Mouse (Mus musculus) heart, embryonic 14.5 days (tissue): Measurements from ENCODE around the gene Nsmf. TPM values are rescaled to one million over a fixed set of nuclear protein-coding genes. Genes with fewer than 3 reads are reported as not detected.

Source experiments
- ATAC-seq: fragments of 200-750 bp; cut with Nextera tagmentation; 2 replicates; pipeline ENCODE4 v1.8.0; 2017; ENCODE audit warnings: low read depth, moderate TSS enrichment; ENCODE audit not compliant: insufficient number of reproducible peaks, insufficient read depth, low FRiP score
- H3K27ac ChIP-seq, 2 experiments: fragments of 200-500 bp in 1 of 2; fragments of 300-500 bp in 1 of 2; sonication (generic) in 1 of 2; replicated peaks in 1 of 2; 2 replicates each; pipeline ENCODE4 v1.5.1; 2012 to 2014; ENCODE audit warnings: low read depth in 2 of 2, low read length in 2 of 2, control low read depth in 1 of 2, mild to moderate bottlenecking in 1 of 2, mixed read lengths in 1 of 2; ENCODE audit not compliant: control insufficient read depth in 1 of 2, insufficient read depth in 1 of 2
- H3K27me3 ChIP-seq: fragments of 300-500 bp; sonication (generic); 2 replicates; pipeline ENCODE4 v1.6.1; 2014; ENCODE audit warnings: mild to moderate bottlenecking, low read length, control low read depth; ENCODE audit not compliant: control insufficient read depth, insufficient read depth
- H3K36me3 ChIP-seq: fragments of 300-500 bp; sonication (generic); 2 replicates; pipeline ENCODE4 v1.6.1; 2014; ENCODE audit warnings: mild to moderate bottlenecking, control low read depth, low read length, mixed read lengths; ENCODE audit not compliant: control insufficient read depth, insufficient read depth
- H3K4me1 ChIP-seq, 2 experiments: fragments of 200-500 bp in 1 of 2; fragments of 300-500 bp in 1 of 2; sonication (generic) in 1 of 2; 2 replicates each; pipeline ENCODE4 v1.6.1; 2012 to 2014; ENCODE audit warnings: low read length in 2 of 2, control low read depth in 1 of 2, mixed read lengths in 1 of 2; ENCODE audit not compliant: control insufficient read depth in 2 of 2, insufficient read depth in 2 of 2
- H3K4me2 ChIP-seq: fragments of 300-500 bp; sonication (generic); 2 replicates; pipeline ENCODE4 v1.6.1; 2014; ENCODE audit warnings: mild to moderate bottlenecking, low read length
- H3K4me3 ChIP-seq, 2 experiments: fragments of 200-500 bp in 1 of 2; fragments of 300-500 bp in 1 of 2; sonication (generic) in 1 of 2; 2 replicates each; pipeline ENCODE4 v1.5.1; 2012 to 2014; ENCODE audit warnings: low read length in 2 of 2, mild to moderate bottlenecking in 2 of 2, control low read depth in 1 of 2, low read depth in 1 of 2, moderate library complexity in 1 of 2; ENCODE audit not compliant: control insufficient read depth in 1 of 2, insufficient read depth in 1 of 2
- H3K9ac ChIP-seq: fragments of 300-500 bp; sonication (generic); 2 replicates; pipeline ENCODE4 v1.6.1; 2014; ENCODE audit warnings: mild to moderate bottlenecking, low read length
- H3K9me3 ChIP-seq: fragments of 300-500 bp; sonication (generic); 2 replicates; pipeline ENCODE4 v1.6.1; 2016; ENCODE audit warnings: low read length, control low read depth; ENCODE audit not compliant: control insufficient read depth
- WGBS: fragments of 180-500 bp; shearing (Covaris S2); extraction: QIAGEN DNeasy Blood & Tissue Kit; methylation state at CpG from one replicate; pipeline ENCODE4 v1.1.7; 2014; 5-methylcytosine and 5-hydroxymethylcytosine counted together
- polyA plus RNA-seq: library from polyadenylated mRNA; unstranded; fragments of >200 nt; fragmentation: Nextera tagmentation; extraction: Ambion mirVana; gene quantifications from 2 replicates; pipeline ENCODE4 v1.2.1, GENCODE M21; 2014

Nsmf gene
- polyA plus RNA-seq, 1 experiment from 2014 or later: 48.1 TPM

- WGBS: 65% methylated on average over 3 of the region's 3 CpGs
- H3K9ac ChIP-seq: no peak overlapping the region
- H3K27ac ChIP-seq: no peak overlapping the region
- H3K9me3 ChIP-seq: no peaks in the 10 kb centered on the region
- H3K4me1 ChIP-seq: peaks cover 0 to under 1% of the 10 kb centered on the region in 2 experiments; a peak in 1 of 4 replicates
- peaks cover under 1% of the 10 kb centered on the region; the same call in 1 of the 2 replicates for H3K27me3 ChIP-seq
- H3K4me3 ChIP-seq: no peak overlapping the region
- no peak overlapping the region for H3K4me2 ChIP-seq
- no peaks in the 10 kb centered on the region for H3K36me3 ChIP-seq
- no peak for ATAC-seq
These were observed 45.5 kb downstream of the Nsmf start for GRCm38 (mm10) chr2:25099703-25100102.

- Histone ChIP-seq H3K4me1 (peaks cover 12 to 21% of the 10 kb centered on the region in 2 experiments), H3K4me3 (no peak overlapping the region), H3K36me3 (no peaks in the 10 kb centered on the region), H3K27me3 (no peaks in the 10 kb centered on the region), H3K9me3 (no peaks in the 10 kb centered on the region), H3K27ac (no peak overlapping the region), H3K4me2 (no peak overlapping the region), H3K9ac (no peak overlapping the region)
- ATAC-seq: no peak
- WGBS: 85% methylated on average over 2 of the region's 2 CpGs
These were observed 50.0 kb downstream of the Nsmf start for GRCm38 (mm10) chr2:25104122-25104521.

- ATAC-seq: peak; percentile 51; the same call in 1 of the 2 replicates
- no peak overlapping the region for H3K4me3 ChIP-seq
- no peak overlapping the region for H3K9ac ChIP-seq
- WGBS: 51% methylated on average over 3 of the region's 3 CpGs
- no peaks in the 10 kb centered on the region for H3K36me3 ChIP-seq
- H3K9me3 ChIP-seq: no peaks in the 10 kb centered on the region
- H3K4me1 ChIP-seq: peaks cover 12 to 25% of the 10 kb centered on the region in 2 experiments
- H3K27me3 ChIP-seq: no peaks in the 10 kb centered on the region
- peak overlapping the region; percentile 55 to 79 for H3K27ac ChIP-seq
- no peak overlapping the region for H3K4me2 ChIP-seq
These were observed 51.9 kb downstream of the Nsmf start for GRCm38 (mm10) chr2:25106045-25106444.

GRCm38 (mm10) chr2:25109487-25109886, 55.3 kb downstream of the Nsmf start:
- no peak overlapping the region for H3K27ac ChIP-seq
- no peaks in the 10 kb centered on the region for H3K27me3 ChIP-seq
- no peak overlapping the region for H3K9ac ChIP-seq
- H3K9me3 ChIP-seq: no peaks in the 10 kb centered on the region
- ATAC-seq: no peak
- no peak overlapping the region for H3K4me3 ChIP-seq
- no peaks in the 10 kb centered on the region for H3K36me3 ChIP-seq
- H3K4me2 ChIP-seq: no peak overlapping the region
- H3K4me1 ChIP-seq: peaks cover 17 to 31% of the 10 kb centered on the region in 2 experiments

- no peaks in the 10 kb centered on the region for H3K9me3 ChIP-seq
- no peaks in the 10 kb centered on the region for H3K36me3 ChIP-seq
- H3K4me3 ChIP-seq: no peak overlapping the region
- peak overlapping the region; percentile 81 to 89 for H3K27ac ChIP-seq
- H3K4me2 ChIP-seq: no peak overlapping the region
- H3K9ac ChIP-seq: no peak overlapping the region
- H3K27me3 ChIP-seq: no peaks in the 10 kb centered on the region
- H3K4me1 ChIP-seq: peaks cover 13 to 33% of the 10 kb centered on the region in 2 experiments
- no peak for ATAC-seq
These were observed 56.5 kb downstream of the Nsmf start for GRCm38 (mm10) chr2:25110505-25111183.

- H3K9me3 ChIP-seq: no peaks in the 10 kb centered on the region
- no peak overlapping the region for H3K9ac ChIP-seq
- no peaks in the 10 kb centered on the region for H3K36me3 ChIP-seq
- WGBS: 43% methylated on average over 9 of the region's 9 CpGs
- no peak overlapping the region for H3K4me2 ChIP-seq
- H3K27ac ChIP-seq: peak overlapping the region; percentile 81 to 89
- H3K27me3 ChIP-seq: no peaks in the 10 kb centered on the region
- H3K4me3 ChIP-seq: no peak overlapping the region
- peaks cover 11 to 27% of the 10 kb centered on the region in 2 experiments for H3K4me1 ChIP-seq
- ATAC-seq: peak; percentile 60
These were observed 57.1 kb downstream of the Nsmf start for GRCm38 (mm10) chr2:25111184-25111791.
